Mouse (Mus musculus): ENCODE measurements around the gene Eif3i.

DNA sequence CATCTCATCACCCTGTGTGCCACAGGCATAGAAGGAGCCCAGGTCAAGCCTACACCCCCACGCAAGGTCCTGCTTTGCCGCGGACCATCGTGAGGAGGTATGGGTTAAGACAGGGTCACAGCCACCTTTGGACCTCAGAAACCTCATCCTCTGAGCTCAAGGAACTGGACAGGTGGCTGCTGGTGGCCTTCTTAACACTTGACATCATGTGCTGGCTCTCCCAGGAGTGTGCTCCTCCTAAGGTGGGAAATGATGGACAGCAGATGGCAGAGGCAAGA, 27.4 kb downstream of the Eif3i start:
- no peak for TF ChIP-seq EP300 (IDR thresholded peaks at IDR 0.05; ENCODE audit: low read depth)
- no peak for TF ChIP-seq CTCF (IDR thresholded peaks at IDR 0.05; ENCODE audit: low read depth)

All from liver, postnatal 0 days (tissue).